Mouse (Mus musculus): ENCODE results near the gene Tmem200c. TPM values are rescaled to one million over a fixed set of nuclear protein-coding genes. Genes with fewer than 3 reads are reported as not detected.

The Tmem200c gene
- polyA plus RNA-seq (2012; rRNA removed): 4.1 and 5.1 TPM in 2 replicates

DNA sequence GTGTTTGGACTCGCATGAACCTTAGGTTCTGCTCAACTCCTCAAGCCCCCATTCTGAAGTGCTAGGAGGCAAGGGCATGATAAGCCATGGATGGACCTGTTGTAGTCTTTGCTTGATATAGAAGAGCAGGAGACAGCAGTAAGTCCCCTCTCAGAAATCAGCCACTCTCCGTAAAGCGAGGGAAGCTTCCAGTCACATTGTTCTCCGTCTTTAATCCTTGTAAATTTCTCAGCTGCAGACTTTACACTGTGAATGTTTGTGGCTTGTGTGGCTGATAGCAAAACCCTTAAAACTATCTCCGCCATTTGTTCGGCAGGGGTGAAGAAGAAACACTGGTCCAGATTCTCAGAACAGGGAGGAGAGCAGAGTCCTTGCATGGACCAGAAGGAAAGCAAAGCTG is at the start of gene Tmem200c:
Gene Tmem200c (plus strand): TSS at position 301 of the 400 bp plus-strand sequence.
- no peak for DNase-seq
- H3K27me3 ChIP-seq (ENCODE audit: control insufficient read depth, insufficient read depth, low read length): no peaks in the 10 kb centered on the region
- H3K4me1 ChIP-seq (ENCODE audit: control insufficient read depth, insufficient read depth, low read length): no peaks in the 10 kb centered on the region
- 87% methylated on average over 6 of the region's 6 CpGs for WGBS
- TF ChIP-seq CTCF (IDR thresholded peaks at IDR 0.05; ENCODE audit: borderline replicate concordance, insufficient read depth, low read depth, low read length): no peak
- no peak for TF ChIP-seq POLR2A (IDR thresholded peaks at IDR 0.05; ENCODE audit: borderline replicate concordance, insufficient read depth, low read length)
- H3K27ac ChIP-seq (ENCODE audit: insufficient read depth, low read length): no peak within 1 kb of the TSS
- no peak within 1 kb of the TSS for H3K4me3 ChIP-seq (replicated peaks; ENCODE audit: insufficient read depth, low read depth, low read length)

DNA sequence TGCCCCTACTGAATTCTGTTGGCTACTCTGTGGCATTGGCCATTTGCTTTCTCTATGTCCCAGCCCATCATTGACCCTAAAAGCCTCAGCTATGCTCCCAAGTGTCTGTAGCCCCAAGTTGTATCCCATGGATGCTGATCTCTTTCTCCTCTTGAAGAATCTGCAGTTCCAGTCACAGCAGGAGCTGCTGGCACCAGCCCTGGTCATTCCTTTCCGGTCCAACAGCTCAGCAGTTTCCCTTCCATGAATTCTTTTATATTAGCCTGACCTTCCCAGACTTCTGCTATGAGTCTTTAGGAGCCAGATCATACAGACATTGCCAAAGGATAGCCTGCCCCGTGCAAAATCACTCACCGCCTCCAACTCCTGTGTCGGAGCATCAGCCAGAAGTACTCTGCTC is 32.7 kb upstream of the Tmem200c start:
- H3K4me1 ChIP-seq (ENCODE audit: control insufficient read depth, insufficient read depth, low read length): no peaks in the 10 kb centered on the region
- no peak overlapping the region for H3K4me3 ChIP-seq (replicated peaks; ENCODE audit: insufficient read depth, low read depth, low read length)
- 10% methylated on average over 4 of the region's 4 CpGs for WGBS
- TF ChIP-seq CTCF (IDR thresholded peaks at IDR 0.05; ENCODE audit: borderline replicate concordance, insufficient read depth, low read depth, low read length) (no peak), POLR2A (IDR thresholded peaks at IDR 0.05; ENCODE audit: borderline replicate concordance, insufficient read depth, low read length) (no peak)
- DNase-seq: peak in 1 of 2 experiments; percentile 9
- no peaks in the 10 kb centered on the region for H3K27me3 ChIP-seq (ENCODE audit: control insufficient read depth, insufficient read depth, low read length)
- H3K27ac ChIP-seq (ENCODE audit: insufficient read depth, low read length): no peak overlapping the region

DNA sequence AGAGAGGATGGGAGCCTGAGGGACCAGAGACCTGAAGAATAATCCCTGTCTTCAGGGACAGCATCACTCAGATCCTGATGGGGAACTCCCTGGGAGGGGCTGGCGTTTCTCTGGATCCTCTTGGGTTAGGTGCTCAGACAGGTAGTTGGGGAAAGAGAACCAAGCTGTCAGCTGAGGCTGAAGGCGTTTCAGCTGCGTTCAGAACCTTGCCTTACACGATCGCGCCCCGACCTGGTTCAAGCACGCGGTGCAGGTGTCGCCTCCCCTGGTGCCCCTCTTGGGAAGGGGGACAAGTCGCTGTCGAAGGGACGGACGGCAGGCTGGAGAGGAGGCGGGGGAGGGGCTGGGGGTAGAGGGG is 10.2 kb downstream of the Tmem200c start:
- under 1% methylated on average over 15 of the region's 15 CpGs for WGBS
- no peaks in the 10 kb centered on the region for H3K4me1 ChIP-seq (ENCODE audit: control insufficient read depth, insufficient read depth, low read length)
- H3K27me3 ChIP-seq (ENCODE audit: control insufficient read depth, insufficient read depth, low read length): peaks cover 2% of the 10 kb centered on the region; the same call in 1 of the 2 replicates
- DNase-seq: no peak
- no peak overlapping the region for H3K27ac ChIP-seq (ENCODE audit: insufficient read depth, low read length)
- peak overlapping the region; percentile 32 for H3K4me3 ChIP-seq (replicated peaks; ENCODE audit: insufficient read depth, low read depth, low read length)
- no peak for TF ChIP-seq CTCF (IDR thresholded peaks at IDR 0.05; ENCODE audit: borderline replicate concordance, insufficient read depth, low read depth, low read length)

DNA sequence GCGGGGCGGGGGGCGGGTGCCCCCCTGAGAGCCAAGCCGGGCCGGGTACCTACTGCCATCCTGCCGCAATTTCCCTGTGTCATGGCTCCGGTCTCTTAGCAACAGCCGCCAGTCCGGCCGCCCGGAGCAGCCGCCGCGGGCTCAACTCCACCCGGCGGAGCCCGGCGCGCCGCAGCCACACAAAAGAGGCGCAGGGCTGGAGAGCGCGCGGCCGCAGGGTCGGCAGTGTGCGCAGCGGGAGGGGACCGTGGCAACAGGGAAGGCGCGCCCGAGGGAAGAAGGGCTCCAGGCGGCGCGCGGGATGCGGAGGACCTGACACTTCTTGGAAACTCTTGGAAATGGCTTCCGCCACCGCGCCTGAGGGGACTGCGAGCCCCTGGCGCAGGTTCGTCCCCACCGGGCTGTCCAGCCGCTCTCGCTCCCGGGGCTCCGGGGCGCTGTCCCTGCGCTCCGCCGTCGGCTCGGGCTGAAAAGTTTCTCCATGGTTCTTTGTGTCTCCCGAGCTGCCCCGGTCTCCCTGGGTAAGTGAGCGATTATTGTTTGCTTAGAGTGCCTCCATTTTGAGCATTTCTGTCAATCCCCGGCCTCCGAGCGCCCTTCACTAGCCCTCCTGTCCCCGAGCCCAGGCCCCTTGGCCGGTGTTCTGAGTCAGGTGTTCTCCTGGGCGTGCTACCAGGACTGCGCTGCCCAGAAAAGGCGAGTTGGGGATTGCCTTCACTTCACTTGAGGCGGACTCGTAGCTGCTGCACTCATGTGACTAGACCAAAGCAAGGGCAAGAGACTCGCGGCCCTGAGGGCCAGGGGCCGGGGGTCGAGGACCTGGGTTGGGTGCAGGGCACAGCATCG is 10.8 kb downstream of the Tmem200c start:
- Histone ChIP-seq H3K4me3 (replicated peaks; ENCODE audit: insufficient read depth, low read depth, low read length) (peak overlapping the region; percentile 35), H3K27ac (ENCODE audit: insufficient read depth, low read length) (no peak overlapping the region), H3K27me3 (ENCODE audit: control insufficient read depth, insufficient read depth, low read length) (peaks cover 2% of the 10 kb centered on the region; the same call in 1 of the 2 replicates), H3K4me1 (ENCODE audit: control insufficient read depth, insufficient read depth, low read length) (no peaks in the 10 kb centered on the region)
- peak; percentile 38 to 46 for DNase-seq
- under 1% methylated on average over 70 of the region's 72 CpGs for WGBS
- no peak for TF ChIP-seq POLR2A (IDR thresholded peaks at IDR 0.05; ENCODE audit: borderline replicate concordance, insufficient read depth, low read length)

DNA sequence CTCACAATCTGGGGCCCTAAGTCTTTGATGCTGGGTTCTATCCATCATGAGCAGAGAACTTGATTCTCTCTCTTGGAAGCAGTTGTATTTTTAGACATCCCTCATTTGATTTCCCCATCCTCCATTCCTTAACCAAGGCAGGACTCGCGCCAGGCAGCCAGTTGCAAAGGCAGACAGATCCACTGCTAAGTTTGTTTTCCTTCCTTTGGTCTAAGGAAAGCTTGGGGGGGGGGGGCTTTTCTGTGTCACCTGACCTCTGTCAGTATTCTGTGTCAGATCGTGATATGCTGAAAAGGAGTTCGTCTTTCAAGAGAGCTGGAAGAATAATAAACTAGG is 11.4 kb downstream of the Tmem200c start:
- TF ChIP-seq POLR2A (IDR thresholded peaks at IDR 0.05; ENCODE audit: borderline replicate concordance, insufficient read depth, low read length) (no peak), CTCF (IDR thresholded peaks at IDR 0.05; ENCODE audit: borderline replicate concordance, insufficient read depth, low read depth, low read length) (no peak)
- Histone ChIP-seq H3K27ac (ENCODE audit: insufficient read depth, low read length) (no peak overlapping the region), H3K4me3 (replicated peaks; ENCODE audit: insufficient read depth, low read depth, low read length) (peak overlapping the region; percentile 35), H3K4me1 (ENCODE audit: control insufficient read depth, insufficient read depth, low read length) (no peaks in the 10 kb centered on the region), H3K27me3 (ENCODE audit: control insufficient read depth, insufficient read depth, low read length) (peaks cover 2% of the 10 kb centered on the region; the same call in 1 of the 2 replicates)
- 23% methylated on average over 4 of the region's 4 CpGs for WGBS
- DNase-seq: no peak

DNA sequence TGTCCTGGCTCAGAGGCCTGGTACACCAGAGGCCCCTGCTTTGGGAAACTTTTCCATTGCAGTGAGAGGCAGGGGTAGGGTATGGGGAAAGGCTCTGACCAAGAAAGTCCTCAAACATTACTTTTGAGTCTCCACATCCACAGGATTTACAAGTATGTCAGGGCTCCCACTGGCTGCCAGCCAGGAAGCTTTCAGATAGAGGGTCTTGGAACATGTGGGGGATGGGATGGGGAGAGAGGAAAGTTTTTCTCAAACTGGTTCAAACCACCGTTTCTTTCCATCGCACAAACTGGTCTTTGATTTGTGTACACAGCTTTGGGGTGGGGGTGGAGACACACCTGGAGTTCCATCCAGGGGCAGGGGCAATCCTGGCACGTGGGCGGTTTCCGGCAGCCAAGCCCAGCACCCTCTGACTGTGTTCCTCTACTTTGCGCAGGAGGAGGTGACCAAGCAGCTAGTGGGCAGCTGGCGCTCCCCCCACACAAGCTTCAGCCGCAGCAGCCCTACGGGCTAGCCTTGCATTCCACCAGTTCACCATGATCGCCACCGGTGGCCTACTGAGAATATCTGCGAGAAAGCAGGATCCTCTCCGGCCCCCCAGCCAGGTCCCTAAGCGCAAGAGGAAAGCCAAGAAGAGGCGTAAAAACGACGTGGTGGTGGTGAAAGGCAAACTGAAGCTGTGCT is 13.6 kb downstream of the Tmem200c start:
- peaks cover 2% of the 10 kb centered on the region; the same call in 1 of the 2 replicates for H3K27me3 ChIP-seq (ENCODE audit: control insufficient read depth, insufficient read depth, low read length)
- H3K4me3 ChIP-seq (replicated peaks; ENCODE audit: insufficient read depth, low read depth, low read length): no peak overlapping the region
- 27% methylated on average over 17 of the region's 17 CpGs for WGBS
- DNase-seq: no peak
- no peak overlapping the region for H3K27ac ChIP-seq (ENCODE audit: insufficient read depth, low read length)
- no peak for TF ChIP-seq POLR2A (IDR thresholded peaks at IDR 0.05; ENCODE audit: borderline replicate concordance, insufficient read depth, low read length)
- TF ChIP-seq CTCF (IDR thresholded peaks at IDR 0.05; ENCODE audit: borderline replicate concordance, insufficient read depth, low read depth, low read length): no peak
- no peaks in the 10 kb centered on the region for H3K4me1 ChIP-seq (ENCODE audit: control insufficient read depth, insufficient read depth, low read length)

DNA sequence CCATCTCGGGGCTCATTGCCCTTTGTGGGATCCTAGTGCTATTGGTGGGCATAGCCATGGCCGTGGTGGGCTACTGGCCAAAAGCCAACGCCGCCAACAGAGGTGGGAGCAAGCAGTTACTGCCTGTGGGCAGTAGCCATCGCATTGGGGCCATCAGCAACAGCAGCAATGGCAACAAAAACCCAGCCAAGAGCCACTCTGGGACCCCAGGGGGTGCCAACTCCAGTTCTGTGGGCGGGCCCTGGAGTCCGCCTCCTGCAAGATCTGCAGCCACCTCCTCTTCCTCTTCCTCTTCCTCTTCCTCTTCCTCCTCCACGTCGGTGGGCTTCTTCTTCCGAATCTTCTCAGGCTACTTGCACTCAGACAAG is 14.1 kb downstream of the Tmem200c start:
- WGBS: 14% methylated on average over 10 of the region's 10 CpGs
- Histone ChIP-seq H3K4me3 (replicated peaks; ENCODE audit: insufficient read depth, low read depth, low read length) (peak overlapping the region; percentile 30), H3K27ac (ENCODE audit: insufficient read depth, low read length) (no peak overlapping the region), H3K27me3 (ENCODE audit: control insufficient read depth, insufficient read depth, low read length) (peaks cover 2% of the 10 kb centered on the region; the same call in 1 of the 2 replicates), H3K4me1 (ENCODE audit: control insufficient read depth, insufficient read depth, low read length) (no peaks in the 10 kb centered on the region)
- DNase-seq: no peak
- no peak for TF ChIP-seq CTCF (IDR thresholded peaks at IDR 0.05; ENCODE audit: borderline replicate concordance, insufficient read depth, low read depth, low read length)
- no peak for TF ChIP-seq POLR2A (IDR thresholded peaks at IDR 0.05; ENCODE audit: borderline replicate concordance, insufficient read depth, low read length)

Measured in cerebellum, adult 2 months (tissue).